Mouse (Mus musculus): ENCODE data around the gene Zc3h14. TPM values are rescaled to one million over a fixed set of nuclear protein-coding genes. Genes with fewer than 3 reads are reported as not detected.

Zc3h14 gene
- polyA plus RNA-seq, 1 experiment from 2014 or later = 28.8 TPM

- no peaks in the 10 kb centered on the region for H3K9me3 ChIP-seq (ENCODE audit: low read length)
- no peak overlapping the region for H3K4me3 ChIP-seq (ENCODE audit: low read depth, low read length)
- no peaks in the 10 kb centered on the region for H3K36me3 ChIP-seq (replicated peaks; ENCODE audit: insufficient read depth, low read length)
- no peak overlapping the region for H3K4me2 ChIP-seq (ENCODE audit: low read depth, low read length)
- WGBS (ENCODE audit: insufficient replicate concordance) = 57% methylated on average over 5 of the region's 5 CpGs
- DNase-seq (no peak), ATAC-seq (peak; percentile 85)
- no peaks in the 10 kb centered on the region for H3K27me3 ChIP-seq (ENCODE audit: insufficient read depth, low read length)
- TF ChIP-seq CTCF (IDR thresholded peaks at IDR 0.05; ENCODE audit: low read depth) (no peak), EP300 (IDR thresholded peaks at IDR 0.05; ENCODE audit: low read depth) (no peak)
- H3K9ac ChIP-seq (replicated peaks) = no peak overlapping the region
- H3K4me1 ChIP-seq (ENCODE audit: insufficient read depth) = peaks cover 3% of the 10 kb centered on the region; the same call in 1 of the 2 replicates
- no peak overlapping the region for H3K27ac ChIP-seq (ENCODE audit: low read depth)
Measured at GRCm38 (mm10) chr12:98724976-98725375, 21.8 kb upstream of the Zc3h14 start.

GRCm38 (mm10) chr12:98726078-98726477, 20.7 kb upstream of the Zc3h14 start:
- H3K4me3 ChIP-seq (ENCODE audit: low read depth, low read length) = no peak overlapping the region
- no peaks in the 10 kb centered on the region; the same call in 1 of the 2 replicates for H3K4me1 ChIP-seq (ENCODE audit: insufficient read depth)
- 77% methylated on average over 7 of the region's 7 CpGs for WGBS (ENCODE audit: insufficient replicate concordance)
- H3K9ac ChIP-seq (replicated peaks) = no peak overlapping the region
- no peak overlapping the region for H3K4me2 ChIP-seq (ENCODE audit: low read depth, low read length)
- no peaks in the 10 kb centered on the region for H3K9me3 ChIP-seq (ENCODE audit: low read length)
- TF ChIP-seq EP300 (IDR thresholded peaks at IDR 0.05; ENCODE audit: low read depth) (no peak), CTCF (IDR thresholded peaks at IDR 0.05; ENCODE audit: low read depth) (no peak)
- H3K36me3 ChIP-seq (replicated peaks; ENCODE audit: insufficient read depth, low read length) = no peaks in the 10 kb centered on the region
- no peaks in the 10 kb centered on the region for H3K27me3 ChIP-seq (ENCODE audit: insufficient read depth, low read length)
- ATAC-seq (peak; percentile 35; the same call in 1 of the 2 replicates), DNase-seq (no peak)
- no peak overlapping the region for H3K27ac ChIP-seq (ENCODE audit: low read depth)

DNA sequence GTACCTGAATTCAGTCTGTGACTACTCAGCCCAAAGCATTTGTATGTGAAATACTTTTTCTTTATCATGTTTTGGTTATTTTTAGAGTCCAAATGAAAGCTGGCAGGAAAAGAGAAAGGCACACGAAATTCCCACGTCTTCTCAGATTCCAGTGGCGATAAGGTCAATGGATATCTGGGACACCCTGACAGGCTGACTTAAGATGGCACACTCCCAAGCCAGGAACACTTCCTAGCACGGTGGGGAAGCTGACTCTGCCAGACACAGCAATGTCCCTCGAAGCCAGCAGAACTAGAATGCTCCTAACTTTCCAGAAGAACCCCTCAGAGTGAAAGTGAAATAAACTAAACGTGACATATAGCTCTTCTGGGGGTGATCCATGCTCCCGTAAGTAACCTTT, 19.6 kb upstream of the Zc3h14 start:
- WGBS (ENCODE audit: insufficient replicate concordance) = 63% methylated on average over 7 of the region's 7 CpGs
- Histone ChIP-seq H3K9me3 (ENCODE audit: low read length) (no peaks in the 10 kb centered on the region), H3K4me1 (ENCODE audit: insufficient read depth) (no peaks in the 10 kb centered on the region; the same call in 1 of the 2 replicates), H3K36me3 (replicated peaks; ENCODE audit: insufficient read depth, low read length) (no peaks in the 10 kb centered on the region), H3K9ac (replicated peaks) (no peak overlapping the region), H3K27me3 (ENCODE audit: insufficient read depth, low read length) (no peaks in the 10 kb centered on the region), H3K27ac (ENCODE audit: low read depth) (no peak overlapping the region), H3K4me2 (ENCODE audit: low read depth, low read length) (no peak overlapping the region), H3K4me3 (ENCODE audit: low read depth, low read length) (no peak overlapping the region)
- DNase-seq = no peak
- ATAC-seq = no peak
- TF ChIP-seq EP300 (IDR thresholded peaks at IDR 0.05; ENCODE audit: low read depth) = no peak
- no peak for TF ChIP-seq CTCF (IDR thresholded peaks at IDR 0.05; ENCODE audit: low read depth)

DNA sequence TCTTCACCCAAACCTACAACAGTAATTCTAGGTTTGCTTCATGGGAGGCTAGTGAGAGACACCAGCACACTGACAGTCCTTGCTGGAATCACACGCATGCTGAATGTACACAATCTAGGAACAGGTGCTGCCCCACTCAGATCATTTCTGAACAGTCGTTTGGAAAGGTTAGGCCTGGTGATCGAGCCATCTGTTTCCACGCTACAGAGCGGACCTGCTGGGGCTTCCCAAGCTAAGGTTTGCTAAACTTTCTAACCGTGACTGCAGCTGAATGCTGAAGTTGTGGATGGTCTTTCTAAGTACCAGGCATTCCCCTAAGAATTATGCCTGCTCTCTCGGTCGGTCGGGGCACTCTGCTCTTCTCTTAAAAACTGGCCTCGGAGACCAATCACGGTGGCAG, 16.1 kb upstream of the Zc3h14 start:
- TF ChIP-seq EP300 (IDR thresholded peaks at IDR 0.05; ENCODE audit: low read depth) (no peak), CTCF (IDR thresholded peaks at IDR 0.05; ENCODE audit: low read depth) (no peak)
- H3K4me3 ChIP-seq (ENCODE audit: low read depth, low read length) = no peak overlapping the region
- H3K27ac ChIP-seq (ENCODE audit: low read depth) = no peak overlapping the region
- H3K27me3 ChIP-seq (ENCODE audit: insufficient read depth, low read length) = peaks cover under 1% of the 10 kb centered on the region; the same call in 1 of the 2 replicates
- peaks cover 17% of the 10 kb centered on the region for H3K4me1 ChIP-seq (ENCODE audit: insufficient read depth)
- ATAC-seq (no peak), DNase-seq (no peak)
- H3K9ac ChIP-seq (replicated peaks) = no peak overlapping the region
- H3K4me2 ChIP-seq (ENCODE audit: low read depth, low read length) = no peak overlapping the region
- no peaks in the 10 kb centered on the region for H3K9me3 ChIP-seq (ENCODE audit: low read length)
- no peaks in the 10 kb centered on the region for H3K36me3 ChIP-seq (replicated peaks; ENCODE audit: insufficient read depth, low read length)
- 82% methylated on average over 11 of the region's 11 CpGs for WGBS (ENCODE audit: insufficient replicate concordance)

GRCm38 (mm10) chr12:98733165-98733564, 13.6 kb upstream of the Zc3h14 start:
- H3K27ac ChIP-seq (ENCODE audit: low read depth) = no peak overlapping the region
- WGBS (ENCODE audit: insufficient replicate concordance) = 42% methylated on average over 3 of the region's 3 CpGs
- DNase-seq (no peak), ATAC-seq (no peak)
- H3K9me3 ChIP-seq (ENCODE audit: low read length) = no peaks in the 10 kb centered on the region
- H3K4me3 ChIP-seq (ENCODE audit: low read depth, low read length) = peak overlapping the region; percentile 65
- peaks cover 22% of the 10 kb centered on the region for H3K4me1 ChIP-seq (ENCODE audit: insufficient read depth)
- H3K36me3 ChIP-seq (replicated peaks; ENCODE audit: insufficient read depth, low read length) = no peaks in the 10 kb centered on the region
- peaks cover 18% of the 10 kb centered on the region for H3K27me3 ChIP-seq (ENCODE audit: insufficient read depth, low read length)
- H3K9ac ChIP-seq (replicated peaks) = peak overlapping the region; percentile 52; the same call in 1 of the 2 replicates
- H3K4me2 ChIP-seq (ENCODE audit: low read depth, low read length) = peak overlapping the region; percentile 83
- TF ChIP-seq EP300 (IDR thresholded peaks at IDR 0.05; ENCODE audit: low read depth) = no peak

- 14% methylated on average over 12 of the region's 12 CpGs for WGBS (ENCODE audit: insufficient replicate concordance)
- H3K27ac ChIP-seq (ENCODE audit: low read depth) = peak overlapping the region; percentile 17; the same call in 1 of the 2 replicates
- ATAC-seq = no peak
- no peak for DNase-seq
- peak overlapping the region; percentile 52 for H3K9ac ChIP-seq (replicated peaks)
- peak overlapping the region; percentile 65 for H3K4me3 ChIP-seq (ENCODE audit: low read depth, low read length)
- H3K4me2 ChIP-seq (ENCODE audit: low read depth, low read length) = peak overlapping the region; percentile 83
- H3K27me3 ChIP-seq (ENCODE audit: insufficient read depth, low read length) = peaks cover 24% of the 10 kb centered on the region
- no peak for TF ChIP-seq CTCF (IDR thresholded peaks at IDR 0.05; ENCODE audit: low read depth)
- no peak for TF ChIP-seq EP300 (IDR thresholded peaks at IDR 0.05; ENCODE audit: low read depth)
- no peaks in the 10 kb centered on the region for H3K9me3 ChIP-seq (ENCODE audit: low read length)
- peaks cover 22% of the 10 kb centered on the region for H3K4me1 ChIP-seq (ENCODE audit: insufficient read depth)
- no peaks in the 10 kb centered on the region for H3K36me3 ChIP-seq (replicated peaks; ENCODE audit: insufficient read depth, low read length)
Measured at GRCm38 (mm10) chr12:98733776-98734175, 13.0 kb upstream of the Zc3h14 start.
